Mouse (Mus musculus) midbrain, embryonic 13.5 days (tissue): ENCODE results near the gene Henmt1. TPM values are rescaled to one million over a fixed set of nuclear protein-coding genes. Genes with fewer than 3 reads are reported as not detected.

Experiments
- ATAC-seq: fragments of 200-750 bp; cut with Nextera tagmentation; 2 replicates; pipeline ENCODE4 v1.8.0; 2017; ENCODE audit warnings: mild to moderate bottlenecking, moderate TSS enrichment, moderate library complexity
- H3K27ac ChIP-seq: fragments of 300-500 bp; sonication (generic); 2 replicates; pipeline ENCODE4 v1.5.1; 2015; ENCODE audit warnings: inconsistent platforms, mild to moderate bottlenecking, moderate library complexity
- H3K27me3 ChIP-seq: fragments of 300-500 bp; sonication (generic); 2 replicates; pipeline ENCODE4 v1.6.1; 2015; ENCODE audit warnings: mild to moderate bottlenecking, inconsistent platforms
- H3K36me3 ChIP-seq: fragments of 300-500 bp; sonication (generic); 2 replicates; pipeline ENCODE4 v1.6.1; 2015; ENCODE audit warnings: mild to moderate bottlenecking, inconsistent platforms
- H3K4me1 ChIP-seq: fragments of 300-500 bp; sonication (generic); replicated peaks from 2 replicates; pipeline ENCODE4 v1.6.1; 2015; ENCODE audit warnings: inconsistent platforms
- H3K4me2 ChIP-seq: fragments of 300-500 bp; sonication (generic); replicated peaks from 2 replicates; pipeline ENCODE4 v1.6.1; 2015; ENCODE audit warnings: moderate library complexity, mild to moderate bottlenecking, inconsistent platforms
- H3K4me3 ChIP-seq: fragments of 300-500 bp; sonication (generic); replicated peaks from 2 replicates; pipeline ENCODE4 v1.5.1; 2015; ENCODE audit warnings: mild to moderate bottlenecking, inconsistent platforms
- H3K9ac ChIP-seq: fragments of 300-500 bp; sonication (generic); replicated peaks from 2 replicates; pipeline ENCODE4 v1.6.1; 2015; ENCODE audit warnings: mild to moderate bottlenecking, inconsistent platforms
- H3K9me3 ChIP-seq: fragments of 300-500 bp; sonication (generic); 2 replicates; pipeline ENCODE4 v1.6.1; 2016; ENCODE audit warnings: mild to moderate bottlenecking, inconsistent platforms
- WGBS: fragments of 180-500 bp; shearing (Covaris S2); methylation state at CpG from one replicate; pipeline ENCODE4 v1.1.7; 2015; 5-methylcytosine and 5-hydroxymethylcytosine counted together
- polyA plus RNA-seq: library from polyadenylated mRNA; unstranded; fragments of >200 nt; fragmentation: Nextera tagmentation; extraction: Ambion mirVana; gene quantifications from 2 replicates; pipeline ENCODE4 v1.2.1, GENCODE M21; 2015

The Henmt1 gene
- polyA plus RNA-seq, 1 experiment from 2014 or later: 0.90 TPM

GRCm38 (mm10) chr3:108915999-108916398 lies 23.7 kb upstream of the Henmt1 start:
- Histone ChIP-seq H3K9me3 (no peaks in the 10 kb centered on the region), H3K4me2 (no peak overlapping the region), H3K27me3 (no peaks in the 10 kb centered on the region), H3K9ac (no peak overlapping the region), H3K4me3 (no peak overlapping the region), H3K27ac (no peak overlapping the region), H3K36me3 (no peaks in the 10 kb centered on the region), H3K4me1 (peaks cover 5% of the 10 kb centered on the region; the same call in 1 of the 2 replicates)
- 87% methylated on average over 1 of the region's 1 CpGs for WGBS
- no peak for ATAC-seq

DNA sequence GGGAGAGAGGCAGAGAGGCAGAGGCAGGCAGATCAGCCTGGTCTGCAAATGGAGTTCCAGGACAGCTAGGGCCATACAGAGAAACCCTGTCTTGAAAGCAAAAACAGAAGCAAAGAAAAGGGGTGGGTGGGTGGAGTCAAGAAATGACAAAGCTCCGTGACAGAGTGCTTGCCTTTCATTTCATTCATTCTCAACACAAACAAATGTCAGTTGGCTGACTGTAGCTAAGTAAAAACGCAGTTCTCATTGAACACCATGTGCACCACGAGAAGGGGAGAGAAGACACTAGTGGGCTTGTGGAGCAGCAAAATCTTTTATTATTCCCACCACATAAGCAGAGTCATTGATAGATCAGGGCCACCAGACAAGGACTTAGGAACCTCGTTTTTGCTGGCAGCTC lies 22.8 kb upstream of the Henmt1 start:
- Histone ChIP-seq H3K27me3 (no peaks in the 10 kb centered on the region), H3K4me1 (peaks cover 5% of the 10 kb centered on the region; the same call in 1 of the 2 replicates), H3K9ac (no peak overlapping the region), H3K36me3 (no peaks in the 10 kb centered on the region), H3K27ac (no peak overlapping the region), H3K4me3 (no peak overlapping the region), H3K4me2 (no peak overlapping the region), H3K9me3 (no peaks in the 10 kb centered on the region)
- 42% methylated on average over 4 of the region's 4 CpGs for WGBS
- ATAC-seq: no peak

- Histone ChIP-seq H3K27me3 (no peaks in the 10 kb centered on the region), H3K27ac (no peak overlapping the region), H3K9me3 (no peaks in the 10 kb centered on the region), H3K4me1 (no peaks in the 10 kb centered on the region), H3K4me2 (no peak overlapping the region), H3K36me3 (no peaks in the 10 kb centered on the region), H3K9ac (no peak overlapping the region), H3K4me3 (no peak overlapping the region)
- WGBS: 51% methylated on average over 3 of the region's 3 CpGs
- ATAC-seq: no peak
Measured at GRCm38 (mm10) chr3:108917986-108918385, 21.7 kb upstream of the Henmt1 start.

DNA sequence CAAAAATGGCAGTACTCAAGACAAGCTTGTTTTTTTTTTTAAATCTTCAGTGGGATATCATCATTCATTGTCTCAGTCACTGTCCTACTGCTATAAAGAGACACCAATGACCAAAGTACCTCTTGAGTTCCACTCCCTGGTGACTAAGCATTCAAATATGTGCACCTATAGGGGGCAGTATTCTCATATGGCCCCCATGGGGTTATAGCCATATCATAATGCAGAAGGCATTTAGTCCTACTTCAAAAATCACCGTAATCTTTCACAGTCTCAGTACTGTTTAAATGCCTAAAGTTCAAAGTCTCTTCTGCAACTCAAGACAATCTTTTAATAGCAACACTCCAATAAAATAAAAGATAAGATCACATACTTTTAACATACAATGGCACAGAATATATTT lies 20.8 kb upstream of the Henmt1 start:
- 93% methylated on average over 1 of the region's 1 CpGs for WGBS
- no peaks in the 10 kb centered on the region for H3K36me3 ChIP-seq
- H3K9ac ChIP-seq: no peak overlapping the region
- H3K27me3 ChIP-seq: no peaks in the 10 kb centered on the region
- H3K9me3 ChIP-seq: no peaks in the 10 kb centered on the region
- H3K4me3 ChIP-seq: no peak overlapping the region
- no peaks in the 10 kb centered on the region for H3K4me1 ChIP-seq
- H3K4me2 ChIP-seq: no peak overlapping the region
- H3K27ac ChIP-seq: no peak overlapping the region
- no peak for ATAC-seq

- 83% methylated on average over 3 of the region's 3 CpGs for WGBS
- Histone ChIP-seq H3K27ac (no peak overlapping the region), H3K4me3 (no peak overlapping the region), H3K9me3 (no peaks in the 10 kb centered on the region), H3K27me3 (no peaks in the 10 kb centered on the region), H3K4me1 (no peaks in the 10 kb centered on the region), H3K9ac (no peak overlapping the region), H3K36me3 (no peaks in the 10 kb centered on the region), H3K4me2 (no peak overlapping the region)
- ATAC-seq: no peak
Measured at GRCm38 (mm10) chr3:108920442-108921070, 19.1 kb upstream of the Henmt1 start.

DNA sequence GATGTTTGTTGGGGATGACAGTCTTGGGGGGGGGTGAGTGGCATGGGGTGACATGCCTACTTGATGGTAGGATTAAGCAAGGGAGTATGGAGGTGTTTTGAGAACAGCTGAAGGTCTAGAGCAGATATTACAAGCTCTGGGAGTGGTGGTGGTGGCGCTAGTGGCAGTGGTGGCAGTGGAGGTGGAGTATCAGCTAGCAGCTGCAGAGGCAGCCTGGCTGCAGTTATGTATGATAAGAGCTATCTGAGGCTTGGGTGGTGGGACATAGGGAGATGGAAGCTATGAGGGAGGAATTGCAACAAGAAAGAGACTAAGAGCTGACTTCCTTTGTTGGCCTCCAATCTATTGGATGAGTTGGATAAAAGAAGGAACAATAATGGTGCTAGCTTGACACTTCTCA lies 17.9 kb upstream of the Henmt1 start:
- Histone ChIP-seq H3K9me3 (no peaks in the 10 kb centered on the region), H3K9ac (no peak overlapping the region), H3K4me1 (no peaks in the 10 kb centered on the region), H3K4me2 (no peak overlapping the region), H3K36me3 (no peaks in the 10 kb centered on the region), H3K4me3 (no peak overlapping the region), H3K27ac (no peak overlapping the region), H3K27me3 (no peaks in the 10 kb centered on the region)
- ATAC-seq: no peak
- 93% methylated on average over 1 of the region's 1 CpGs for WGBS

- H3K27me3 ChIP-seq: no peaks in the 10 kb centered on the region
- no peak overlapping the region for H3K4me3 ChIP-seq
- no peak overlapping the region for H3K4me2 ChIP-seq
- no peaks in the 10 kb centered on the region for H3K9me3 ChIP-seq
- H3K27ac ChIP-seq: no peak overlapping the region
- no peak for ATAC-seq
- WGBS: 92% methylated on average over 4 of the region's 4 CpGs
- H3K36me3 ChIP-seq: no peaks in the 10 kb centered on the region
- no peaks in the 10 kb centered on the region for H3K4me1 ChIP-seq
- H3K9ac ChIP-seq: no peak overlapping the region
Measured at GRCm38 (mm10) chr3:108925677-108926076, 14.0 kb upstream of the Henmt1 start.

GRCm38 (mm10) chr3:108926308-108926707 lies 13.4 kb upstream of the Henmt1 start:
- no peak for ATAC-seq
- no peak overlapping the region for H3K4me3 ChIP-seq
- 91% methylated on average over 1 of the region's 1 CpGs for WGBS

GRCm38 (mm10) chr3:108933557-108933956 lies 6.1 kb upstream of the Henmt1 start:
- Histone ChIP-seq H3K9ac (no peak overlapping the region), H3K4me3 (no peak overlapping the region), H3K27me3 (no peaks in the 10 kb centered on the region), H3K4me2 (no peak overlapping the region), H3K27ac (no peak overlapping the region), H3K9me3 (no peaks in the 10 kb centered on the region), H3K36me3 (no peaks in the 10 kb centered on the region), H3K4me1 (no peaks in the 10 kb centered on the region)
- WGBS: 88% methylated on average over 6 of the region's 6 CpGs
- no peak for ATAC-seq

More at GRCm38 (mm10) chr3:108926308-108926707, 13.4 kb upstream of the Henmt1 start:
- no peak overlapping the region for H3K4me2 ChIP-seq
- no peak overlapping the region for H3K9ac ChIP-seq
- no peaks in the 10 kb centered on the region for H3K36me3 ChIP-seq
- H3K4me1 ChIP-seq: no peaks in the 10 kb centered on the region
- no peaks in the 10 kb centered on the region for H3K9me3 ChIP-seq
- no peaks in the 10 kb centered on the region for H3K27me3 ChIP-seq
- H3K27ac ChIP-seq: no peak overlapping the region

DNA sequence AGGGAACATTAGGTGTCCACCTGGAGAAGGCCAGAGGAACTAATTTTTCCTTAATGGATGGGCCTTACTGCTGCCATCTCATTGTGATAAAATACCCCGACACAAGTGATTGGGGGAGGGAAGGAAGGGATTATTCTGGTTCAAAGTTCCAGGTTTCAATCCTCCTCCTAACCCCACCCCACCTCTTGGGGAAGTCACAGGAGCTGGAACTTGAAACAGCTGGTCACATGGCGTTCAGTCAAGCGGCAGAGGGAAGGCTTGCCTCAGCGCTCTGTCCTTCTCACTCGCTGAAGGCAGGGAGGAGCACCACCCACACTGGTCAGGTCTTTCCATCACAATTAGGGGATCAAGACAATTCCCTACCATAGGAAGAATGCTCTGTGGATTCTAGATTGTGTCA lies 982 bp upstream of the Henmt1 start:
- Histone ChIP-seq H3K4me3 (no peak overlapping the region), H3K36me3 (no peaks in the 10 kb centered on the region), H3K9me3 (no peaks in the 10 kb centered on the region; the same call in 1 of the 2 replicates), H3K27me3 (no peaks in the 10 kb centered on the region), H3K27ac (no peak overlapping the region), H3K9ac (no peak overlapping the region), H3K4me2 (no peak overlapping the region), H3K4me1 (no peaks in the 10 kb centered on the region)
- 98% methylated on average over 5 of the region's 5 CpGs for WGBS
- ATAC-seq: no peak

DNA sequence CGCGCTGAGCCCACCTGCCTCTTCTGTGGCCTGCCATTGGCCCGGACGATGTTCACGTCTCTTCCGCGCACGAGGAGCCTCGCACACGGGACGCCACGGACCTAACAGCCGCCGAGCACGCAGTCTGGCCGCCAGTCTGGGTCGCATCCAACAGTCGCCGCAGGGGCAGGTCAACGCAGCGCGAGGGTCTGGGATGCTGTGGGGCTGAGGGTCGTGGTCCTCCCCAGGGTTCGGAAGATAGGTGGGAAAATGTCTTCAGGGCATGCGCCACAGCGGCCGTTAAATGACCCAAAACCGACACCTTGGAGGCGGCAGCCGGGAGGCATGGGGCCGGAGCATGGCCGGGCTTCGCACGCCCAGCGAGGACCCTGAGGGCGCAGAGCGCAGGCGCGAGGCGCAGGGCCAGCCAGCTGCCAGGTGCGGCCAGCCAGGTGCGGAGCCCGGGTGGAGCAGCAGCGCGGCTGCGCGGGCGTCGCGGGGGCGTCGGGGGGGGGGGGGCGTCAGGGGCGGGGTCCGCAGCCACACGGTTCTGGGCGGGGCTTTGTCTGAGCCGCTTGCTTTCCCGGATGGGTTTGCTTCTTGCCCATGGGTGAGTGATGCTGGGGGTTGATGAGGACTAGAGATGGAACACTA lies 444 bp downstream of the Henmt1 start, which contains the start of gene Gm9857:
Gm9857 (minus strand) TSS at position 445 of the 633 bp plus-strand sequence.
- 69% methylated on average over 45 of the region's 59 CpGs for WGBS
- no peak within 1 kb of the TSS for H3K9ac ChIP-seq
- H3K27ac ChIP-seq: no peak within 1 kb of the TSS

DNA sequence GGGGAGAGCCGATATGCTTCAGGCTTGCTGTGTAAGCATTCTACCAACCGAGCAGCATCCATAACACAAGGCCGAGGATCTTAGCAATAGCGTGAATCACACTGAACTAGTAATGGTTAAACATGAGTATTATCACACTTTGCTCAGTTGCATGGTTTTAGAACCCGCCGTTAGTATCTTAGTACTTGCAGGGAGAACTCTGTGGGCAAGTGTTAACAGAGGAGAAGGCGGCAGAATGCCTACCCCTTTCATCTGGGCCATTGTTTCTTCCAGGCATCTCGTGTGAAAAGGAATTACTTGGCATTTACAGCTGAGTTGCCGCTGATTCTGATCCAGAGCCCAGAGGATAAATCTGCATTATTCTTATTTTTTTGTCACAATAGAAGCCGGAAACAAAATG lies 1.3 kb downstream of the Henmt1 start:
- 76% methylated on average over 10 of the region's 10 CpGs for WGBS
- no peak for ATAC-seq

More for the DNA sequence above, 444 bp downstream of the Henmt1 start, which contains the start of gene Gm9857:
- no peaks in the 10 kb centered on the region; the same call in 1 of the 2 replicates for H3K9me3 ChIP-seq
- no peaks in the 10 kb centered on the region for H3K36me3 ChIP-seq
- H3K4me1 ChIP-seq: no peaks in the 10 kb centered on the region
- no peaks in the 10 kb centered on the region for H3K27me3 ChIP-seq
- ATAC-seq: peak; percentile 88
- H3K4me3 ChIP-seq: peak within 1 kb of the TSS; percentile 34
- peak within 1 kb of the TSS; percentile 53 for H3K4me2 ChIP-seq

More for the DNA sequence above, 1.3 kb downstream of the Henmt1 start:
- no peaks in the 10 kb centered on the region for H3K27me3 ChIP-seq
- no peak overlapping the region for H3K9ac ChIP-seq
- H3K4me3 ChIP-seq: no peak overlapping the region
- no peak overlapping the region for H3K27ac ChIP-seq
- no peaks in the 10 kb centered on the region for H3K36me3 ChIP-seq
- H3K9me3 ChIP-seq: no peaks in the 10 kb centered on the region; the same call in 1 of the 2 replicates
- no peaks in the 10 kb centered on the region for H3K4me1 ChIP-seq
- H3K4me2 ChIP-seq: no peak overlapping the region
